Mouse (Mus musculus) left cerebral cortex, postnatal 14 days (tissue): ENCODE measurements at regions not wholly inside any gene's neighbourhood (a gene's known extent, or its start where the extent isn't known, plus 50 kb on each side); places are given as distances from the start of the nearest gene placed in this dataset.

Source experiments
- DNase-seq, 2 experiments: peaks; one replicate each; pipeline ENCODE4 v3.0.0; 2021 to 2022; ENCODE audit warnings: low spot score in 2 of 2, mixed read lengths in 1 of 2
- intact Hi-C: fragments of 180-260 bp; cut with DNase I; formaldehyde crosslinking; loops from one replicate; pipeline ENCODE4 v1.15.1; 2025

GRCm38 (mm10) chr13:39950203-39950602, 411.0 kb downstream of the Ofcc1 start:
- DNase-seq, result no peak
- intact Hi-C loops, result no loop called here

DNA sequence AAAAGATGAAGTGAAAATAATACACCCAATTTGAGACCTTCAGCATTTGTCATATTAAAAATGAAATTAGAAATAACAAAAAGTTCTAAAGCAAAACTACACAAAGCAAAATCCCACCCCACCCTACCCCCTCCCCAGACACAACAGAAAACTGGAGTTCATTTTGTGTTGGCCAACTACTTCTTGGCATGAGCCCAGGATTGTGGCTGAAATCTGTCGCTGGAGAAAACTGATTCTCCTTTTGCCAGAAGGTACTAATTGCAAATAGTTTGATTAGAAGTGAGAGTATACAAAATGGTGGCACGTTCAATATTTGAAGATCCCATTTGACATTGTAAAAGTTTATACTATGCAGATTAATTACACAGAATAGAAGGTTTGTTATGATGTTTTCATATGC, 426.0 kb downstream of the Ofcc1 start:
- intact Hi-C loops, result no loop called here
- no peak for DNase-seq

GRCm38 (mm10) chr13:39931487-39931886, 429.8 kb downstream of the Ofcc1 start:
- intact Hi-C loops, result no loop called here

DNA sequence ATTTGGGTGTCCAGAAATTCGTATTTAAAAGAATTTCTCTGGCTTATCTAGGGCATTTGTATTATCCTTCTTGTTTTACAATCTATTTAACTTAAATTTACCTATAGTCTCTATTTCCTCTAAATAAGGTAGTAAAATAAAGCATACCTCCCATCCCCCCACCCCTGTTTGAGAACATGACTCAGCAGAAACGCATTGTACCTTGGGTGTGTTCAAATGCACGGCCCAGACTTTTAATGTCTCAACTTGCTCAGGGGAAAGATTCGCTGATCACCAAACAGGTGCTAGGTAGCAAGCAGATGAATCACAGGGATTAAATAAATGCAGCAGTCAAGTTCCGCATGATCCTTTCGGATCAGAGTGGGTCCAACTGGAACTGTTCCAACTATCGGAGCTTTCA, 432.7 kb downstream of the Ofcc1 start:
- intact Hi-C loops, result no loop called here
- no peak for DNase-seq

More at GRCm38 (mm10) chr13:39931487-39931886, 429.8 kb downstream of the Ofcc1 start:
- DNase-seq, result no peak

- DNase-seq, result no peak
- intact Hi-C loops, result no loop called here
Measured at GRCm38 (mm10) chr13:39924366-39924765, 436.9 kb downstream of the Ofcc1 start.

GRCm38 (mm10) chr13:39923113-39923512, 438.1 kb downstream of the Ofcc1 start:
- DNase-seq, result peak; percentile 22 to 58
- intact Hi-C loops, result no loop called here

- intact Hi-C loops, result no loop called here
- no peak for DNase-seq
Measured at GRCm38 (mm10) chr13:39907720-39908119, 453.5 kb downstream of the Ofcc1 start.

DNA sequence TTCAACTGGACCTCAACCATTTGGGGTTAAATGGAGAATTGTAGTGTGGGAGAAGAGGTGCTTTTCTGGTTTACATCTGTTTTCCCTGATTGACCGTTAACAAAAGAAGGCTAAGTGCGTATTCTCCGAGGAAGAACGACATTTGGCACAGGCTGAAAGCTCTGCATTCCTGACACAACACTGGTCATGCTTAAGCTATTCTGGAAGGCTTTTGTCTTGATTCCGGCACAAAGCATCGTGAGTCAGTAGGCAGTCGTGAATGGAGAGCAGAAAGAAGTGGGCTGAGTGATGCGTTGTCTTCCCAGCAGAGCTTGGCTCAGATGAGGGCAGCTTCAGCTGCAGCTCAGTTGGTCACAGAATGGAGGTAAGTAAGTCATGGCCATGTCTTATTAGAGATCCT, 457.0 kb downstream of the Ofcc1 start:
- intact Hi-C loops, result no loop called here
- peak; percentile 15 to 40 for DNase-seq

DNA sequence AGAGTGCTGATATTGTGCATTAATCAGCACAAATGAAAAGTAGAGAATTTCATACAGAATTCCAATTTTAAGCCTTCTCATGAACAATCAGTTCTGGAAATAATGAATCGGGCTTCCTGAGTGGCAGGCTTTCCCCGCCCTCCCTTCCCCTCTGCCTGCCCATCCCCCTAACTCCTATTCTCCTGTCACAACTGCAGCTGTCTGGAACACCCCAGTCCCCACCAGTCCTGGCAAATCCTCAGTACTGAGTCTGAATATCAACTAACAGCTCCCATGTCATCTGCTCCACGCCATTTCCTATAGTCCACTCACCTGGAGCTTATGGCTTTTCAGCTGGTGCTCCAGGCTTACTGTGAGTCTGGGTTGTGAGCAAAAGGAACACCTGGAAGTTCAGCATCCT, 457.9 kb downstream of the Ofcc1 start:
- no peak for DNase-seq
- intact Hi-C loops, result no loop called here

DNA sequence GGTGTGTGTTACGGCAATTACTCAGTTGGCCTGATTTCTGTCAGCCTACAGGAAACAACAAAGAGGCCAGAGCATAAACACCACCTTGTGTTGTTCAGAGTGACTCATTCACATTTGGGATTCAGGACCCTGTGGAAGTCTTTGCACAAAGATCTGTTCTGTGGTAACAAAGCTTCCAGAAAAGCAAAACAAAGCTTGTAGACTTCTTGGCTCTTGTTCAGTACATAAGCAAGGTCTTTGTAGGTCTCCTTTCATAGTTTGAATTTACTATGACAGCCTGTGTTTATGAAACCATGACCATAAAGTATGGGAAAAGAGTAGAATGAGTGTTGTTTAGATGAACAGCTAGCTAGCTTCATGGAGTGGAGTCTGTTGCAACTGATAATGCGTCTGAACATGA, 461.9 kb downstream of the Ofcc1 start:
- intact Hi-C loops, result loop anchor here (10.0 kb wide), 1 partner anchor 845 kb away; no protein-coding TSS in a partner anchor
- DNase-seq, result no peak

DNA sequence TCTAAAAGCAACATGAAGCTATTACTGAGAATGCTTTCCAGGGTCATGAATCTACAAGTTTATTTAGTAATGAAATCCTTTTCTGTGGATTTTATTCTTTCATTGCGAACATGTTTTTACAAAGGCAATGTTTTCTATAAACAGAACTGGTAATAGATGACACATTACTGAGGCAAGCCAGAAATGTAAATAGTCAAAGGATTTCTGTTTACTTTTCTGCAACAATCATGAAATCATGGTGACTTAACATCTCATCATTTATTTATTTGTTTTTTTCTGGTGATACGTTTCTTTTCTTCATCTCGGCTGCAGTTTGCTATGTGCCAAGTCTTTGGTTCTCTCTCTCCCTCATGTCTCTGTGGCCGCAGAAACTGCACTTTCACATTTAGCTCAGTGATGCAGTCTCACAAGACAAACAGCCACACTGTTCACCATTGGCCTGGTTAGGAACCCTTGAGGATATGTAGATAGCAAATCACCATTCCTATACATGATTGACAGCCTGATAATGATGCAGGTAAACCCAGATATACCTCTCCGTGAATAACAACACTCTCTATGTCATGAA, 462.8 kb downstream of the Ofcc1 start:
- intact Hi-C loops, result loop anchor here (10.0 kb wide), 1 partner anchor 846 kb away; no protein-coding TSS in a partner anchor

GRCm38 (mm10) chr13:39894159-39894558, 467.1 kb downstream of the Ofcc1 start:
- peak in 1 of 2 experiments; percentile 9 for DNase-seq
- intact Hi-C loops, result loop anchor here (10.0 kb wide), 1 partner anchor 851 kb away; no protein-coding TSS in a partner anchor

More for the DNA sequence above, 462.8 kb downstream of the Ofcc1 start:
- DNase-seq, result no peak

DNA sequence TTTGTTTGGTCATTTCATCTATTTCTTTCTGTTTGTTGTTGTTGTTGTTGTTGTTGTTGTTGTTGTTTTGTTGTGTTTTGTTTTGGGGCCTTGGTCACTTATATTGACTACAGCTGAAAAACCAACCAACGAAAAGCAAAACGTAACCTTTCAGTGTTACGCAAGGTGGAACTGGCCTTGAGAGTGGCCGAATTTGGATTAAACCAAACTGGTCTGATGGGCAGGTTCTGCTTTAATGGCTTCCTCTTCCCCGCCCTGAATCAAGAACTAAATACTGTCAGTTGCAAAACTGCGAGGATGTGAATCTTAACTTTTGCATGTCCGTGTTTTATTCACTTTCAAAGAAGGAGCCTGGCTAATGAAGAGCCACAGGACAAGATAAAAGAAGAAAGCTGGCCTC, 480.2 kb downstream of the Ofcc1 start:
- intact Hi-C loops, result no loop called here
- DNase-seq, result no peak

DNA sequence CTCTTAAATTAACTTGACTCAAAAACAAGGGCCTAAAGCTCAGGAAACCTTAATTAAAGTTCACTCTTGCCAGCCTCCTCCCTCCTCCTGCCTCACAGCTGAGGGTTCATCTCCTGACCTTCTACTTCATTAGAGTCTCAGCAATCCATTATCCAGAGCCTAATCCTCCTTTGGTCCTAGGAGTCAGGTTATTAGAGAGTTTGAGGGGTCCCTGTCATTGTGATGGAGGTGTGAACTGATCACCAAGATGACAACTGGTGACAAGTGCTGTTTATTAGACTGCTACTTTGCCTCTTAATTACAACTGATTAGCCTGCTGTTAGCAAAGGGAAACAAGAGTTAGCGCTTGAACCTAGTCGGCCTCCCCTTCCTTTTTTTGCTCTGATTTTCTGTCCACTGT, 481.1 kb downstream of the Ofcc1 start:
- intact Hi-C loops, result no loop called here
- no peak for DNase-seq

DNA sequence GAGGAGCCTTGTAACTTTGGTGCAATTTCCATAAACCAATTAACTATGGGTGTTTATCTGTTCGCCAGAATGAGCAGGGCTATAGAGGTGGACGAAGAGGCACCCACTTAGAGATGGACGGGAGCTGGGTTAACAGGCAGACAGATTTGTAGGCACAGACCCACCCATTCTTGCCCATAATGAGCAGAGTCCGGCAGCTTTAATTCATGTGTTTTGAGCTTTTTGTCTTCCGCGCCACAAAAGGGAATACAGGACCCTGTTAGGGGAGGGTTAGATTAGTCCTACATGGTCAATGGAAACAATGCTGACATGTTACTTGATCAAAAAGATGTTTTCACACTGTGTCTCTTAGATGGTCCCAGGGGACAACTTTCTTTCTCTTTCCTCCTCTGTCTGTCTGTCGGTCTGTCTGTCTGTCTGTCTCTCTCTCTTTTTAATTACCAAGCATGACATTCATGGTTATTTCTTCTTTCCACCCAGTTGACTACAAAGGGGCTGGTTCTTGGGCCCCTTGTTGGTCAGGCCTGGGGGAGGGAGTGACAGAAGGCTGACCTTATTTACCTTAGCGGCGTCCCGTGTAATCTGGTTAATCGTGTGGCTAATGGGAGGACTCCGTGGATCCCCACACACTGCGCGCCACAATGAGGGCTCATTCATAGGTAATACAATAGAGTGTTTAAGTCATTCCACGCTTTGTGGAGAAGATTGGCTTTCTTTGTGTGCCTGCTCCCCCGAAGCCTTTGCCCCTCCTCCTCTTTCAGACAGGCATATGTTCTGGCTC, 483.7 kb downstream of the Ofcc1 start:
- intact Hi-C loops, result no loop called here
- no peak for DNase-seq

DNA sequence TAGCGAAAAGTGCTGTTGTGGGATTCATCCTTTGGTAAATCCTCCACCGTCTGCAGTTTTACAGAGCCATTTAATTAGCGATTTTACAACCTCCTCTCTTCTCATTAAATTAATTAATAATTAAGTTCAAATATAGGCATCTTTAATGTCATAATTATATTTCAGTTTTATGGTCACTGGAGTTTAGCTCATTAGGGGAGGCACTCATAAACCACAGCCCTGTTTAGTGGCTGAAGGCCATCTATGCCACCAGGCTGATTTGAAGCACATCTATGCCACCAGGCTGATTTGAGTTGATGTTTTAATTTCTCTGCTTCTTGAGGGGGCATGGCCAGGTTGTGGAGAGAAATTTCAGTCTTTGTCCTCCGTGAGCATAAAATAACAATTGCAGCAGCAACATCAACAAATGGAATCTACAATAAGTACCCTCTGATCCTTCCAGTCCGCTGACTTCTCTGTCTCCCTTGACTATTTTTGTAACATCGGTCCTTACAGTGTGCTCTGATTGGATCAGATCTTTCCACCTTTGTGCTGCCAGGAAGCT, 508.9 kb downstream of the Ofcc1 start:
- DNase-seq, result no peak
- intact Hi-C loops, result no loop called here

DNA sequence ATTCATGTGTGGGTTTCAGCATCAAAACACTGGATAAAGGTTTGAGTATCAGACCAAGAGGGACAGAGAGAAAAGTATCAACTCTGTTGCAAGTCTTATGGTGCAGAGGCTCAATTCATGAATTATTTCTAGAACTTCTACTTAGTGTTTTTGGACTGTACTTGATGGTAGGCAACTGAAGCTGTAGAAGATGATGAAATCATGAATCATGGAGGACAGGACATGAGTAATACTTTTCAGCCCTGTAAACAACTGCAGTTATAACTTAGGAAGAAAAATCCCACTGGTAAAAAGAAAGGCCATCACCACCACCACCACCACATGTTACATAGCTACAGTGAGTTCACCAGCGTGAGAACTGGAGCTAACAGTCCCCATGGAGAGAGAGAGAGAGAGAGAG, 511.9 kb downstream of the Ofcc1 start:
- intact Hi-C loops, result no loop called here
- DNase-seq, result no peak

DNA sequence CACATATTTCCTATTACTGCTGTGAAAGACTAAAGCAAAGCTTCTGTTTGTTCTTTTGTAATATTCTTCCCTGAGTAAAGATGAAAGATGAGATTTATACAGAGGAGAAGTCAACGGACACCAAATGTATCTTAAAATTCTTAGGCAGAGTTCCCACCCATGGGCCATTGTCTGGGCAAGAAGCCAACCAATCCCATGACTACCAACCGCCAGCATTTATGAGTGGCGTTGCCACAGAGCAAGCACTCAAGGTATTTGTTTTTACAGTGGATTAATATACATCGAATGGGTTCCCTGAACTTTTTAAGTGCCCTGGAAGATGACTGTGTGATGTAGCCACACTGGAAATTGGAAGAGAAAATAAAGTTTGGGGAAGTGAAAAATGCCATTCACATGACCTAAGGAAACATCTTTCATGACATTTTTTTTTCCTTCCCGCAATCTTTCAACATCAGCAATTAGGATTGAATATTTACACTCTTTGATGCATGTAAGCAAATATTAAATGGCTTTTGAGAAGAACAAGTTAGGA, 525.1 kb downstream of the Ofcc1 start:
- DNase-seq, result no peak
- intact Hi-C loops, result no loop called here

DNA sequence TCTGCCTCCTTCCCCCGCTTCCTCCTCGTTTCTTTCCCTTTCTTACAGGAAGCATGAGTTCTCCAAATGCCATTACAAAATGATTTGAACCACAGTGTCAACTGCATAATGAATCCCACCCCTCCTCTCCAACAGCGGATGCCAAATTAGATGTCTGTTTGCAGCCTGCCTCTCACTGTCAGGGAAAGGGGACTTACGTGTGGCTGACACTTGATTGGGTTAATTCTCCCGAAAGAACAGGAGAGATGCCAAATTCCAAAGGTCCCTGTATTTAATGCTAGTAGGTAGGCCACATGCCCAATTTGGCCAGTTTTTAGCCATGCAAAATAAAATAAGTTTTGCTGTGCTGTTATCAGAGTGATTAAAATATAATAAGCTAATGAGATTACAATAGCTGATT, 525.9 kb downstream of the Ofcc1 start:
- DNase-seq, result no peak
- intact Hi-C loops, result no loop called here

- intact Hi-C loops, result no loop called here
- DNase-seq, result peak in 1 of 2 experiments; percentile 26
Measured at GRCm38 (mm10) chr13:39834521-39835245, 526.6 kb downstream of the Ofcc1 start.
